Mouse (Mus musculus): ENCODE measurements at regions not wholly inside any gene's neighbourhood (a gene's known extent, or its start where the extent isn't known, plus 50 kb on each side); places are given as distances from the start of the nearest gene placed in this dataset.

DNA sequence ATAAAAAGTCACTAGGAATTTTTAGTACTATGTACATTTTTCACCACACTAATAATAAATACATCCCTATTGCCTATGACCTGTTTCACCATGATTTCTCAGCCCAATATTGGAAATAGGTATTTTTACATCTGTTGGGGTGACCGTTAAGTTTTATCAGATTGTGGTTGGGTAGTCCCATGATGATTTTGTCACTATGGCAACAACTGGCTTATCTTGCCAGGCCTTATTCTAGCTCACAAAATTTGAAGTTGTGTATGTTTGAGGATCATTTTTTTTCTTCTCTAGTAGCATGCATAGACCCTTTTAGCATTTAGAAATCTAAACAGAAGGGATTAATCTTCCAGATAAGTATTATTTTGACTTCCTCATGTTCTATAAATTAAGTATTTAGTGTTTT, 1211.1 kb upstream of the Pcdh17 start:
- no peak for TF ChIP-seq CTCF (conservative IDR thresholded peaks at IDR 0.05)
- no peak for DNase-seq (ENCODE audit: low spot score in 2 of 2)
- Histone ChIP-seq H3K27ac (no peak overlapping the region), H3K4me3 (no peak overlapping the region)

DNA sequence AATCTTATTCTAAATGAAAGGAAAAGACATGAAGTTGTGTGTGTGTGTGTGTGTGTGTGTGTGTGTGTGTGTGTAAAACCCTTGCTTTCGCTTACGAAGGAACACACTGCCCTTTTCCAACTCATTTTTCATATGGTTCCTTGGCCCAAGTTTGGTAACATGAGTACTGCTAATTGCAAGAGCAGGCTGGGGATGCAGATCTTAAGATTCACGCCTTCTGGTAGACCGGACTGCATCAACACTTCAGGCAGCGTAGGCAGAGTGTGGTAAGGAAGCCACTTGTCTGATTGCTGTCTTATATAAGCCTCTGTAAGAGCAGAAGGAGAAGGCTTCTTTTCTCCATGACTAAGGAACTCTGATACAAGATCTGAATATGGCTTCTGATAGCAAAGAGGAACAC, 1196.5 kb upstream of the Pcdh17 start:
- Histone ChIP-seq H3K27ac (no peak overlapping the region), H3K4me3 (no peak overlapping the region)
- DNase-seq (ENCODE audit: low spot score in 2 of 2) = peak; percentile 14 to 58
- TF ChIP-seq CTCF (conservative IDR thresholded peaks at IDR 0.05) = no peak

DNA sequence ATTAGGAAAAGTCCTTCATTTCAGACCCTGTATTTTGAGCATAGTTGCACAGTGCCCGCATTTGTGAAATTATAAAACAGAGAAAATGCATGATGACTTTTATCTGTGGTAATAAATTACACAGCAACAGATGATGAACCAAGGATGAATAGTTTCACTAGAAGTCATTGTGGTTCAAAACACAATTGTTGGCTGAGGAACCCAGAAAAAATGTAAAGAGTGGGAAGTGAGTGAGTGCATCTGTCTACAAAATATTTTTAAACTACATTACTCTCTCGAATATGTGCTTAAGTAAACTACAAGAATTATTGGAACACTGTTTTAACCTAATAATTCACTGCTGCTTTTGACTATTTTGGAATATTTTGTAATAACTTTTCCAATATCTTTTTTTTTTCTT, 1196.0 kb upstream of the Pcdh17 start:
- TF ChIP-seq CTCF (conservative IDR thresholded peaks at IDR 0.05) = no peak
- H3K27ac ChIP-seq = no peak overlapping the region

DNA sequence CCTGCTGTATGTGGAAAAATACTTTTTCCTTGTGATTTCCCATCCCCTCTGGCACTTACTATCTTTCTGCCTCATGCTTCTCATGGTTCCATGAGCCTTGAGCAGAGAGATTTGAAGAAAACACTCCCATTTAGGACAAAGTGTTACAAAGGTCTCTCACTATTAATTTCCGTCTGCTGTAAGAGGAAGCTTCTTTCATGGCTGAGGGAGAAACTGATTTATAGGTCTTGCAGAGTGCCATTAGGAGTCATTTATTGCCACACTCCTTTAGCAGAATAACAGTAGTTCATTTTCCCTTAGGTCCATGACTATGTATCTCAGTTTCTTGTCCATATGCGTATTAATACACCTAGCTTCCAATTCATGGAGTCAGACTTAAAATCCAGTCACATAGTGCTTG, 1190.4 kb upstream of the Pcdh17 start:
- Histone ChIP-seq H3K27ac (no peak overlapping the region), H3K4me3 (no peak overlapping the region)
- no peak for DNase-seq (ENCODE audit: low spot score in 2 of 2)
- TF ChIP-seq CTCF (conservative IDR thresholded peaks at IDR 0.05) = no peak

More for the DNA sequence above, 1196.0 kb upstream of the Pcdh17 start:
- no peak overlapping the region for H3K4me3 ChIP-seq
- no peak for DNase-seq (ENCODE audit: low spot score in 2 of 2)

DNA sequence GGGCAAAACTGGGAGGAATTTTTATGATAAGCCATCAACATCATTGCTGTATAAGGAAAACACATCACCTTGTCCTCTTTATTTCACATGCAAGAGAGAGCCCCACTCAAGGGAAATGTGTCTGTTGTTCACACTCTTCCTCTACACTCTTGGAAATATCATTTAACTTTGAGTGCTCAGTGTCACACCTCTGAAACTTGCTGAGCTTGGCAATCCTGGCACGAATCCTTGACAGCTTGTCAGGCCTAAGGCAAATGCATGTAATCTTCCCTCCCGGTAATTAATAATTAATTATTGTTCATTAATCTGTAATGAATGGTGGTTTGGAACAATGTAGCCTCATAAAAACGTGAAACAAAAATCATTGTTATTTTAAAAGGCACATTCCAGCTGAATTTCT, 1140.8 kb upstream of the Pcdh17 start:
- no peak overlapping the region for H3K4me3 ChIP-seq
- H3K27ac ChIP-seq = no peak overlapping the region
- no peak for TF ChIP-seq CTCF (conservative IDR thresholded peaks at IDR 0.05)
- DNase-seq (ENCODE audit: low spot score in 2 of 2) = no peak

DNA sequence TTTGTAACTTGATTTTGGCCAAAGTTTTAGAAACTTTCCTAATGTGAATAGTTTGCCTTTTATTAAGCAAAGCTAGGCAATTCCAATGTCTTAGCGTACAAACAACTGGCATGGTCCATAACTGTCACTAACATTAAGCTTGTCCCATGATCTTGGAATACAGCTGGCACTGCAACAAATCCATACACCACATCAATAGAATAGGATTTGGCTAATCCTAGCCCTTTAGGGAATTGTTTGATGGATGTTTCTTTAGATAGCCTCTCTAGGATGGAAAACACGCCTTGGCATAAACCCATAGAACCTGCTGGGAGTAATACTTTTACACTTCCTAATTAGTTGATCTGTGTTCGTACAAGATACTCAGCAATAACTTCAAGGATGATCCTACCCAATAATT, 1122.6 kb upstream of the Pcdh17 start:
- no peak for DNase-seq (ENCODE audit: low spot score in 2 of 2)
- Histone ChIP-seq H3K4me3 (no peak overlapping the region), H3K27ac (no peak overlapping the region)
- TF ChIP-seq CTCF (conservative IDR thresholded peaks at IDR 0.05) = no peak

DNA sequence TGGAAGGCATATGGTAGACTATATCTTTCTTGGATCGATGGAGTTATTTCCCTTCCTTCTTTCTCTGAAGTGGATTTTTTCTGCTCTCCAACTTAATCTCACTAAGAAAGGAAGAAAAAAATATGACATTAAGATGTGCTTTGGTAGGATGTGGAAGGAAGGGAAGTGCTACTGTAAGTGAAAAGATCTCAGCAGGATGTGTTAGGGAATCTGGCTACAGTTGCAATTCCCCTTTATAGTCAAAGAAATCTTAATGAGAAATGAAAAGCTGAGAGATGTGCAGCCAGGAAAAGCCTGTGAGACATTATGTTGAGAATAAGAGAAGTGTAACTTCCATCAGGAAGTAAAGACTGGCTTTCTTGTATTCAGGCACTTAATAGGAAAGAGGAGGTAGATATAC, 1080.2 kb upstream of the Pcdh17 start:
- no peak for DNase-seq (ENCODE audit: low spot score in 2 of 2)
- TF ChIP-seq CTCF (conservative IDR thresholded peaks at IDR 0.05) = no peak
- Histone ChIP-seq H3K27ac (no peak overlapping the region), H3K4me3 (no peak overlapping the region)
